Mouse (Mus musculus) ovary, postnatal 10 days (tissue): ENCODE measurements around the gene Prr19.

Experiments
- DNase-seq: peaks from one replicate; pipeline ENCODE4 v3.0.0; 2022; ENCODE audit warnings: low spot score

Gene Prr19

GRCm38 (mm10) chr7:25293191-25293739, 7.9 kb upstream of the Prr19 start:
- DNase-seq = no peak

GRCm38 (mm10) chr7:25294495-25294894, 6.7 kb upstream of the Prr19 start:
- DNase-seq = no peak

GRCm38 (mm10) chr7:25294960-25295722, 6.1 kb upstream of the Prr19 start:
- DNase-seq = no peak

GRCm38 (mm10) chr7:25296945-25297453, 4.2 kb upstream of the Prr19 start:
- DNase-seq = no peak

GRCm38 (mm10) chr7:25297454-25298325, 3.5 kb upstream of the Prr19 start, which contains the start of gene Pafah1b3:
Gene Pafah1b3 (minus strand): TSS chr7:25297986.
- peak; percentile 72 for DNase-seq

- DNase-seq = no peak
Measured at GRCm38 (mm10) chr7:25303003-25303684, 1.9 kb downstream of the Prr19 start.

- no peak for DNase-seq
Measured at GRCm38 (mm10) chr7:25303685-25304006, 2.4 kb downstream of the Prr19 start.

GRCm38 (mm10) chr7:25305481-25305880, 4.3 kb downstream of the Prr19 start:
- DNase-seq = no peak

- no peak for DNase-seq
Measured at GRCm38 (mm10) chr7:25305956-25306613, 4.9 kb downstream of the Prr19 start, which contains the start of gene Tmem145. Gene Tmem145 (plus strand): TSS chr7:25306106.

GRCm38 (mm10) chr7:25306614-25306996, 5.4 kb downstream of the Prr19 start:
- no peak for DNase-seq

GRCm38 (mm10) chr7:25308702-25309318, 7.6 kb downstream of the Prr19 start:
- no peak for DNase-seq

GRCm38 (mm10) chr7:25309425-25309824, 8.2 kb downstream of the Prr19 start:
- DNase-seq = no peak

- DNase-seq = no peak
Measured at GRCm38 (mm10) chr7:25311193-25311592, 10.0 kb downstream of the Prr19 start.

GRCm38 (mm10) chr7:25313325-25313724, 12.1 kb downstream of the Prr19 start:
- DNase-seq = no peak

- no peak for DNase-seq
Measured at GRCm38 (mm10) chr7:25314606-25315305, 13.5 kb downstream of the Prr19 start.

GRCm38 (mm10) chr7:25315306-25316041, 14.3 kb downstream of the Prr19 start:
- no peak for DNase-seq

- DNase-seq = peak; percentile 73
Measured at GRCm38 (mm10) chr7:25316532-25317445, 15.6 kb downstream of the Prr19 start, which contains the start of gene Megf8. Gene Megf8 (plus strand): TSS chr7:25317164.

GRCm38 (mm10) chr7:25317446-25317999, 16.3 kb downstream of the Prr19 start:
- no peak for DNase-seq
